Mouse (Mus musculus): ENCODE data around the gene Gm20773. TPM values are rescaled to one million over a fixed set of nuclear protein-coding genes. Genes with fewer than 3 reads are reported as not detected.
"Not testable (repeated sequence)": the region's sequence is repeated elsewhere in the genome, so short reads cannot be mapped to it uniquely, and the experiment has no call there.

The Gm20773 gene
- polyA plus RNA-seq (2012), result not detected in 2 replicates

GRCm38 (mm10) chrY:13493726-13494125, at the start of gene Gm20773:
Gene Gm20773 (plus strand): TSS chrY:13494026.
- TF ChIP-seq GATA1 (IDR thresholded peaks at IDR 0.05; ENCODE audit: low read length), result not testable (repeated sequence)

- TF ChIP-seq GATA1 (IDR thresholded peaks at IDR 0.05; ENCODE audit: low read length), result not testable (repeated sequence)
Measured at GRCm38 (mm10) chrY:13465479-13465878, 28.3 kb upstream of the Gm20773 start, which contains the start of gene Gm21866. Gene Gm21866 (minus strand): TSS chrY:13465579.

Other genes with a start within 250 kb of the Gm20773 start
- gene Gm21440, start 241.6 kb upstream of the Gm20773 start, polyA plus RNA-seq (2012), result not detected in 2 replicates
- not detected in 2 replicates for gene Gm21454, start 241.6 kb upstream of the Gm20773 start, polyA plus RNA-seq (2012)
- not detected in 2 replicates for gene Gm21725, start 145.0 kb upstream of the Gm20773 start, polyA plus RNA-seq (2012)
- gene Gm21866, start 28.4 kb upstream of the Gm20773 start, polyA plus RNA-seq (2012), result not detected in 2 replicates

Data from G1E-ER4 (cell line).